Mouse (Mus musculus) embryonic facial prominence, embryonic 11.5 days (tissue): ENCODE data around the gene Lingo4. TPM values are rescaled to one million over a fixed set of nuclear protein-coding genes. Genes with fewer than 3 reads are reported as not detected.

Source experiments
- ATAC-seq: fragments of 200-750 bp; cut with Nextera tagmentation; replicated peaks from 2 replicates; pipeline ENCODE4 v1.8.0; 2017; ENCODE audit warnings: low read depth; ENCODE audit not compliant: insufficient number of reproducible peaks, low FRiP score, low TSS enrichment
- DNase-seq: peaks from one replicate; pipeline ENCODE4 v3.0.0-alpha.2; 2015; ENCODE audit warnings: low spot score
- H3K27ac ChIP-seq: fragments of 300-500 bp; sonication (generic); replicated peaks from 2 replicates; pipeline ENCODE4 v1.5.1; 2014; ENCODE audit warnings: mild to moderate bottlenecking, low read depth, low read length, control low read depth
- H3K27me3 ChIP-seq: fragments of 300-500 bp; sonication (generic); 2 replicates; pipeline ENCODE4 v1.6.1; 2014; ENCODE audit warnings: mild to moderate bottlenecking, low read length, moderate library complexity, mixed read lengths; ENCODE audit not compliant: control insufficient read depth, insufficient read depth
- H3K36me3 ChIP-seq: fragments of 300-500 bp; sonication (generic); replicated peaks from 2 replicates; pipeline ENCODE4 v1.6.1; 2014; ENCODE audit warnings: low read depth, mild to moderate bottlenecking, low read length, moderate library complexity, mixed read lengths; ENCODE audit not compliant: control insufficient read depth, insufficient read depth
- H3K4me1 ChIP-seq: fragments of 300-500 bp; sonication (generic); 2 replicates; pipeline ENCODE4 v1.6.1; 2014; ENCODE audit warnings: low read length, mixed read lengths; ENCODE audit not compliant: control insufficient read depth, insufficient read depth
- H3K4me2 ChIP-seq: fragments of 300-500 bp; sonication (generic); 2 replicates; pipeline ENCODE4 v1.6.1; 2014; ENCODE audit warnings: low read depth, mild to moderate bottlenecking, control low read depth, low read length, moderate library complexity
- H3K4me3 ChIP-seq: fragments of 300-500 bp; sonication (generic); 2 replicates; pipeline ENCODE4 v1.5.1; 2014; ENCODE audit warnings: low read depth, low read length, control low read depth
- H3K9ac ChIP-seq: fragments of 300-500 bp; sonication (generic); replicated peaks from 2 replicates; pipeline ENCODE4 v1.6.1; 2014; ENCODE audit warnings: mild to moderate bottlenecking, control low read depth, low read length
- H3K9me3 ChIP-seq: fragments of 300-500 bp; sonication (generic); replicated peaks from 2 replicates; pipeline ENCODE4 v1.6.1; 2016; ENCODE audit warnings: mild to moderate bottlenecking, low read length, inconsistent platforms, mixed read lengths; ENCODE audit not compliant: control insufficient read depth
- WGBS: fragments of 180-500 bp; shearing (Covaris S2); extraction: QIAGEN DNeasy Blood & Tissue Kit; methylation state at CpG from one replicate; pipeline ENCODE4 v1.1.7; 2014; 5-methylcytosine and 5-hydroxymethylcytosine counted together
- polyA plus RNA-seq: library from polyadenylated mRNA; unstranded; fragments of >200 nt; fragmentation: Nextera tagmentation; extraction: Ambion mirVana; gene quantifications from 2 replicates; pipeline ENCODE4 v1.2.1, GENCODE M21; 2014

The Lingo4 gene
- polyA plus RNA-seq: 0.06 and 0.13 TPM in 2 replicates

DNA sequence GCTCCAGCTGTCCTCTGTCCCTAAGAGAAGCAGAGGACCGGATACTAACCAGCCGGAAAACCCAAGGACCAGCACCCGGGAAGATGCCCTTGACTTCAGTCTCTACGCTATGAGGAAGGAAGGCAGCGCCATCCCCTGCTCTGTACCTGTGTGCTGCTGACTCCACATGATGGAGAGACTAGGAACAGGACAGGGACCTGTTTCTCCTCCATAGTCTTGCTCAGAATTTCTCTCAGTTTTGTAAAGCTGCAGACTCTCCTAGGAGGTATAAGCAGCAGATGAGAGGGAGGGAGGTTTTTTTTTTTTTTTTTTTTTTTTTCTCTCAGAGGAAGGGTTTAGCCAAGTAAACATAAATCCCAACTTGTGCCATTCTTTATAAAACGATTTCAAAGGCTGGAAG lies at the start of gene Lingo4:
Gene Lingo4 (plus strand): TSS at position 301 of the 400 bp plus-strand sequence.
- Histone ChIP-seq H3K9ac (peak within 1 kb of the TSS; percentile 11; the same call in 1 of the 2 replicates), H3K27ac (no peak within 1 kb of the TSS), H3K9me3 (no peaks in the 10 kb centered on the region), H3K4me3 (0 out of 2 replicates have a peak within 1 kb of the TSS, but pooled peaks have one; percentile 9), H3K27me3 (peaks cover 4% of the 10 kb centered on the region), H3K4me1 (no peaks in the 10 kb centered on the region), H3K36me3 (no peaks in the 10 kb centered on the region), H3K4me2 (peak within 1 kb of the TSS; percentile 31)
- DNase-seq: no peak
- 76% methylated on average over 6 of the region's 6 CpGs for WGBS
- ATAC-seq: no peak

GRCm38 (mm10) chr3:94360812-94361211 lies 37.5 kb upstream of the Lingo4 start:
- DNase-seq: peak; percentile 47
- no peak overlapping the region for H3K9ac ChIP-seq
- H3K4me2 ChIP-seq: no peak overlapping the region
- WGBS: 8% methylated on average over 1 of the region's 1 CpGs
- no peaks in the 10 kb centered on the region for H3K36me3 ChIP-seq
- no peak overlapping the region for H3K4me3 ChIP-seq
- no peak overlapping the region for H3K27ac ChIP-seq
- H3K27me3 ChIP-seq: peaks cover 20% of the 10 kb centered on the region
- no peak for ATAC-seq
- no peaks in the 10 kb centered on the region for H3K9me3 ChIP-seq
- H3K4me1 ChIP-seq: no peaks in the 10 kb centered on the region; the same call in none of the 2 replicates

DNA sequence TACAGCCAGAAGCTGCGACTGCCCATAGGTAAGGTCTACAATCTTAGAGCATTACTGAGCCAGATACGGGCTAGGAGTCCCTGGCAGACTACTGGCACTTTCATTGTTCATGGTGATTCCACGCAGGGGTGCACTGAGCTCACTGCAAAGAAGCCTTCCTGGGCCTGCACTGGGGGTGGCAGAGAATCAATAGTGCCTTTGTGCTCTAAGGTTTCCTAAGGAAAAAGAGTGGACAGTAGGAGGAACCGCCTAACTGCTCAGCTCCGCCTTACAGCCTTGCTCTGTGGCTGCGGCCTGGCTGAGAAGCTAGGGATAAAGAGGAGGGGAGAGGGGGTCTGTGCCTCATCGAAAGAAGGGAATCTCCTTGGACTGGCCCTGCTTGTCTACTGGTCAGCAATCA lies 36.2 kb upstream of the Lingo4 start, which contains the start of gene C2cd4d:
Gene C2cd4d (plus strand): TSS at position 301 of the 400 bp plus-strand sequence.
- Histone ChIP-seq H3K27me3 (peaks cover 20% of the 10 kb centered on the region), H3K9ac (peak within 1 kb of the TSS; percentile 81), H3K4me3 (peak within 1 kb of the TSS; percentile 51), H3K4me2 (peak within 1 kb of the TSS; percentile 95), H3K4me1 (no peaks in the 10 kb centered on the region; the same call in none of the 2 replicates), H3K9me3 (no peaks in the 10 kb centered on the region), H3K27ac (no peak within 1 kb of the TSS), H3K36me3 (no peaks in the 10 kb centered on the region)
- no peak for ATAC-seq
- peak; percentile 12 for DNase-seq
- 17% methylated on average over 7 of the region's 7 CpGs for WGBS

DNA sequence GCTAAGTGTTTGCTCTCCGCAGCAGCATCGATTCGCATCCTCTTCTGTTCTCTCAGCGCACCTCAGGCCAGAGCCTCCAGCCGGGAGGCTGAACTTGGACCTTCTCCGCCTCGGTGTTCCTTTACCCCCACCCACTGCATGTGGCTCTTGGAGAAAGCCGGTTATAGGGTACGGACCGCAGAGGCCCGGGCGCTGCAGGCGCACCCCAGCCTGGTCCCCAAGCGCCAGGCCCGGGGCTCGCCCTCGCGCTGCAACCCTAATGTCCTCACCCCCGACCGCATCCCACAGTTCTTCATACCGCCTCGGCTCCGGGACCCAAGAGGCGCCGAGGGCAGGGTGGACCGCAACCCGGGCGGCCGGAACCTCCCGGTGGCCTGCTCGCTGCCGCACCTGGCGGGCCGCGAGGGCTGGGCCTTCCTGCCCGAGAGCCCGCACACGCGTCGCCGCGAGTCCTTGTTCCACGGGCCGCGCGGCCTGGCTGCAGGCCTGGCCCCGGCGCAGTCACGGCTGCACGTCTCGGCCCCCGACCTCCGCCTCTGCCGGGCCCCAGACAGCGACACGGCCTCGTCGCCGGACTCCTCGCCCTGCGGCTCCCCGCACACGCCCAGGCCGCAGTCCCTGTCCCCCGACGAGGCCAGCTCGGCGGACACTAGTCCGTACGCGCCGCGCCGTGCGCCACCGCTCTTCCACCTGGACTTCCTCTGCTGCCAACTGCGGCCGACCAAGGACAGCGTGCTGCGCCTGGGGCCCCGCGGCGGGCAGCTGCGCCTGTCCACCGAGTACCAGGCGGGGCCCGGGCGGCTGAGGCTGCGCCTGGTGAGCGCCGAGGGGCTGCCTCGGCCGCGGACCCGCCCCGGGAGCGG lies 34.8 kb upstream of the Lingo4 start:
- Histone ChIP-seq H3K4me1 (no peaks in the 10 kb centered on the region; the same call in none of the 2 replicates), H3K4me3 (peak overlapping the region; percentile 51), H3K36me3 (no peaks in the 10 kb centered on the region), H3K27ac (no peak overlapping the region), H3K4me2 (peak overlapping the region; percentile 95), H3K9me3 (no peaks in the 10 kb centered on the region), H3K9ac (peak overlapping the region; percentile 81), H3K27me3 (peaks cover 20% of the 10 kb centered on the region)
- ATAC-seq (peak; percentile 72), DNase-seq (peak; percentile 56)
- 6% methylated on average over 65 of the region's 97 CpGs for WGBS

DNA sequence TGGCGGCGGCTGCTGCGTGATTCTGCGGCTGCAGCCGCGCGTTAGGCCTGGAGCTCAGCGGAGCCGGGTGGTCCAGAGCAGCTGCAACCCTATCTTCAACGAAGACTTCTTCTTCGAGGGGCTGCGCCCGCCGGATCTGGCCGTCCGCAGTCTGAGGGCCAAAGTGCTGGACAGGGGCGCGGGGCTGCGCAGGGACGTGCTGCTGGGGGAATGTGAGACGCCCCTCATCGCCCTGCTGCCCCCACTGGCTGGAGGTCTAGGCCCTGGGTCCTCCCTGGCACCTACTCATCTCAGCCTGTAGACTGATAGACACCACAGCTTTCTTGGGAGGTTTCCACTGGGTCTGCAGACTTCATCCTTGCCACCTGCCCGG lies 34.2 kb upstream of the Lingo4 start:
- Histone ChIP-seq H3K36me3 (no peaks in the 10 kb centered on the region), H3K27me3 (peaks cover 20% of the 10 kb centered on the region), H3K9ac (peak overlapping the region; percentile 81), H3K4me1 (no peaks in the 10 kb centered on the region; the same call in none of the 2 replicates), H3K4me3 (peak overlapping the region; percentile 51), H3K9me3 (no peaks in the 10 kb centered on the region), H3K4me2 (peak overlapping the region; percentile 95), H3K27ac (no peak overlapping the region)
- ATAC-seq: peak; percentile 22
- DNase-seq: no peak
- WGBS: 2% methylated on average over 23 of the region's 23 CpGs

- ATAC-seq: no peak
- H3K27me3 ChIP-seq: peaks cover 20% of the 10 kb centered on the region
- H3K4me3 ChIP-seq: no peak overlapping the region
- H3K27ac ChIP-seq: no peak overlapping the region
- 18% methylated on average over 3 of the region's 3 CpGs for WGBS
- H3K36me3 ChIP-seq: no peaks in the 10 kb centered on the region
- no peak overlapping the region for H3K9ac ChIP-seq
- no peaks in the 10 kb centered on the region for H3K9me3 ChIP-seq
- peak; percentile 87 for DNase-seq
- H3K4me2 ChIP-seq: no peak overlapping the region
- no peaks in the 10 kb centered on the region; the same call in none of the 2 replicates for H3K4me1 ChIP-seq
Measured at GRCm38 (mm10) chr3:94366761-94367160, 31.6 kb upstream of the Lingo4 start.

DNA sequence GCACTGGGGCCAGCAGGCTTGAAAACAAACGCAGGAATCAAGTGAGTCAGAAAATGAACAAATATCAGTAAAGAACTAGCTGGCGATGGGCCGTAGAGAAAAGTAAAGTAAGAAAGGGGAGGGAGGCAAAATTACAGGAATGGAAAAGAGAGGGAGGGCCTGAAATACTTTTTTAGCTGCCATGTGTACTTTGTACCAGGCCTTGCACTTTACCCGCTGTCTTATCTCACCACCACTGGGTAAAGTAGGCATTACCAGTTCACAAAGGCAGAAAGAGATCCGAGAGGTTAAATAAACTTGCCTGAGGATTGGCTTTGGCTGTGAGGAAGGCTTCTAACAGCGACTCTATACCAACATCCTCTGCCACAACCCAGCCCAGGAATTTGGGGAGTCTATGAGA lies 30.8 kb upstream of the Lingo4 start:
- 87% methylated on average over 6 of the region's 6 CpGs for WGBS
- DNase-seq: no peak
- peaks cover 18% of the 10 kb centered on the region for H3K27me3 ChIP-seq

DNA sequence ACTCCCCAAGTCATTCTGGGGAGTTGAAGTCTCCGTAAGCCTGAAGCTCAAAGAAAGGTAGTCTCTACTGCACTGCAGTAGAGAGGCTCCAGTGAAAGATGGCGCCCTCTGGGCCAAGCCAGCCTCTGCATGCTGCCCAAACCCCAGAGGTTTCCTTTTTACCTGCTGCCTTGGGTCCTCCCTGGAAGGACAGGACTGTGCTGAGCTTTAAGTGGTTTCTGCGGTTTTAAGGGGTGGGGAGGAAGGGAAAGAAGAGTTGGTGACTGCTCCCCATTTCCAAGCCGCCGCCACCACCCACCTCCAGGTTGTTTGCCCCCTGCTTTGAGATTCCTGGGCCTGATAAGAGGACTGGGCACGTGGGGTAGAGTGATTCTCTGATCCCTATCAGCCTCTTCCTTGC lies 29.7 kb upstream of the Lingo4 start:
- Histone ChIP-seq H3K36me3 (no peaks in the 10 kb centered on the region), H3K27me3 (peaks cover 9% of the 10 kb centered on the region), H3K9ac (no peak overlapping the region), H3K4me1 (peaks cover 6% of the 10 kb centered on the region; the same call in 1 of the 2 replicates), H3K4me2 (no peak overlapping the region), H3K27ac (no peak overlapping the region), H3K9me3 (no peaks in the 10 kb centered on the region), H3K4me3 (no peak overlapping the region)
- no peak for DNase-seq
- 62% methylated on average over 6 of the region's 6 CpGs for WGBS
- no peak for ATAC-seq

More for the DNA sequence above, 30.8 kb upstream of the Lingo4 start:
- Histone ChIP-seq H3K36me3 (no peaks in the 10 kb centered on the region), H3K4me1 (no peaks in the 10 kb centered on the region; the same call in none of the 2 replicates), H3K9ac (no peak overlapping the region), H3K4me3 (no peak overlapping the region), H3K27ac (no peak overlapping the region), H3K4me2 (no peak overlapping the region), H3K9me3 (no peaks in the 10 kb centered on the region)
- ATAC-seq: no peak
